Mouse (Mus musculus) embryonic fibroblast, embryonic 13.5 days (primary cell): ENCODE measurements at regions not wholly inside any gene's neighbourhood (a gene's known extent, or its start where the extent isn't known, plus 50 kb on each side); places are given as distances from the start of the nearest gene placed in this dataset.

ENCODE experiments used
- CTCF ChIP-seq: IDR thresholded peaks from 2 replicates; pipeline ENCODE4 v1.5.1; 2011; ENCODE audit warnings: mild to moderate bottlenecking, control low read depth, low read length, moderate library complexity, borderline replicate concordance; ENCODE audit not compliant: insufficient read depth
- POLR2A ChIP-seq: IDR thresholded peaks from 2 replicates; pipeline ENCODE4 v1.6.1; 2011; ENCODE audit warnings: low read depth, mild to moderate bottlenecking, control low read depth, low read length, moderate library complexity

DNA sequence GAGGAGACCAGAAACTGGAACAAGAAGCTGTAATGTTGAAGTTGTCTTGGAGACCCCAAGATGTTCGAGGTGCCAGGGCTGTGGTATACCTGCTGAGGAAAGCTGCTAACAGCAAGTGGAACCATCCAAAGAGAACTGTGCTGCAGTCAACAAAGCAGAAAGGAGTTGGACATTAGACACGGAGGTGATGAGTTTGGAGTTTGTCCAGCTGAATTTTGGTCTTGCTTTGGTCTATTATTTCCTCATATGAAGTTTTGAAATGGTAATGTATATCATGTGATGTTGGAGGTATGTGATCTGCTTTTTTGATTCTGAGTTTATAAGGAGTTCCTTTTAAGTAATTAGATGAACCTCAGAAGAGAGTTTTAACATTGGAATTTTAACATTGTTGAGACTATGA lies 98.0 kb downstream of the Arrdc3 start:
- TF ChIP-seq CTCF, result no peak
- TF ChIP-seq POLR2A, result no peak
